27 mouse cellular contexts compared by ENCODE assay signal in genomic region chr1:37384304-37384703, GRCm38 (mm10). TPM values are rescaled to one million over a fixed set of nuclear protein-coding genes. Genes with fewer than 3 reads are reported as not detected.
DNase-seq lines count a peak whose midpoint lies in the region; ATAC-seq lines count a peak whose summit lies in the region.
"Had no signal": no experiment of that assay in that cellular context is flagged by ENCODE, and none has a peak within 500 bp of the region (broad histone marks: within the 10 kb centered on the region; RNA-seq: fewer than 3 reads in every experiment).

No protein-coding gene starts in this region.

- no peaks in the 10 kb centered on the region for H3K4me1 ChIP-seq in embryonic facial prominence, embryonic 14.5 days (ENCODE audit: control insufficient read depth, insufficient read depth, low read length)
- peaks cover 12% of the 10 kb centered on the region for H3K4me1 ChIP-seq in embryonic facial prominence, embryonic 10.5 days
- H3K4me1 ChIP-seq in heart, embryonic 13.5 days: peaks cover 58% of the 10 kb centered on the region
- no peaks in the 10 kb centered on the region for H3K4me1 ChIP-seq in stomach, embryonic 14.5 days (ENCODE audit: control insufficient read depth, insufficient read depth, low read length)
- H3K4me1 ChIP-seq: embryonic facial prominence, embryonic 13.5 days; limb, embryonic 13.5 days had no signal

- H3K9ac ChIP-seq in embryonic facial prominence, embryonic 14.5 days (ENCODE audit: low read depth, low read length): no peak overlapping the region
- no peak overlapping the region for H3K9ac ChIP-seq in heart, embryonic 13.5 days
- no peak overlapping the region for H3K9ac ChIP-seq in stomach, embryonic 14.5 days (replicated peaks; ENCODE audit: low read depth, low read length)
- H3K9ac ChIP-seq: embryonic facial prominence, embryonic 13.5 days; forebrain, embryonic 13.5 days; hindbrain, embryonic 14.5 days; limb, embryonic 13.5 days; lung, embryonic 15.5 days had no signal

- intact Hi-C loops in heart, postnatal 25 days (cut with DNase I): loop anchor here (10.0 kb wide), 1 partner anchor 600 kb away; no protein-coding TSS in a partner anchor

- H3K4me3 ChIP-seq in embryonic facial prominence, embryonic 14.5 days (ENCODE audit: low read depth, low read length): no peak overlapping the region
- H3K4me3 ChIP-seq in embryonic facial prominence, embryonic 10.5 days: no peak overlapping the region
- H3K4me3 ChIP-seq in heart, embryonic 13.5 days: no peak overlapping the region
- H3K4me3 ChIP-seq in stomach, embryonic 14.5 days (ENCODE audit: low read depth, low read length): no peak overlapping the region
- H3K4me3 ChIP-seq: embryonic facial prominence, embryonic 13.5 days; forebrain, embryonic 13.5 days; left cerebral cortex, adult 2 months; limb, embryonic 13.5 days; lung, embryonic 15.5 days had no signal

- H3K4me2 ChIP-seq in embryonic facial prominence, embryonic 14.5 days (ENCODE audit: low read depth, low read length): no peak overlapping the region
- H3K4me2 ChIP-seq in heart, embryonic 13.5 days: no peak overlapping the region
- H3K4me2 ChIP-seq in stomach, embryonic 14.5 days (replicated peaks; ENCODE audit: low read depth, low read length): no peak overlapping the region
- H3K4me2 ChIP-seq: embryonic facial prominence, embryonic 13.5 days; forebrain, embryonic 13.5 days; hindbrain, embryonic 14.5 days; limb, embryonic 13.5 days; liver, embryonic 11.5 days; lung, embryonic 15.5 days; midbrain, embryonic 11.5 days had no signal

- H3K27me3 ChIP-seq in embryonic facial prominence, embryonic 14.5 days (replicated peaks; ENCODE audit: control insufficient read depth, insufficient read depth, low read length): no peaks in the 10 kb centered on the region
- no peaks in the 10 kb centered on the region for H3K27me3 ChIP-seq in embryonic facial prominence, embryonic 10.5 days (replicated peaks; ENCODE audit: low read depth, poor library complexity, severe bottlenecking)
- no peaks in the 10 kb centered on the region for H3K27me3 ChIP-seq in heart, embryonic 13.5 days (replicated peaks)
- no peaks in the 10 kb centered on the region for H3K27me3 ChIP-seq in stomach, embryonic 14.5 days (ENCODE audit: control insufficient read depth, insufficient read depth, low read length)
- H3K27me3 ChIP-seq: CH12.LX; embryonic facial prominence, embryonic 13.5 days; forebrain, embryonic 13.5 days; limb, embryonic 13.5 days; lung, embryonic 15.5 days; Patski had no signal

- peaks cover 17% of the 10 kb centered on the region; the same call in 1 of the 2 replicates for H3K36me3 ChIP-seq in embryonic facial prominence, embryonic 14.5 days (ENCODE audit: control insufficient read depth, insufficient read depth, low read length)
- peaks cover 11% of the 10 kb centered on the region for H3K36me3 ChIP-seq in embryonic facial prominence, embryonic 10.5 days (replicated peaks)
- peaks cover 23% of the 10 kb centered on the region for H3K36me3 ChIP-seq in heart, embryonic 13.5 days
- peaks cover 2% of the 10 kb centered on the region; the same call in 1 of the 2 replicates for H3K36me3 ChIP-seq in stomach, embryonic 14.5 days (ENCODE audit: control insufficient read depth, insufficient read depth, low read length)
- H3K36me3 ChIP-seq: lung, embryonic 15.5 days had no signal

- H3K27ac ChIP-seq in embryonic facial prominence, embryonic 14.5 days (replicated peaks; ENCODE audit: low read depth, low read length): no peak overlapping the region
- no peak overlapping the region for H3K27ac ChIP-seq in embryonic facial prominence, embryonic 10.5 days (replicated peaks)
- peak overlapping the region; percentile 78 for H3K27ac ChIP-seq in heart, embryonic 13.5 days (replicated peaks)
- peak overlapping the region; percentile 44; the same call in 1 of the 2 replicates for H3K27ac ChIP-seq in stomach, embryonic 14.5 days (ENCODE audit: low read length)
- H3K27ac ChIP-seq: embryonic facial prominence, embryonic 13.5 days; forebrain, embryonic 13.5 days; hindbrain, embryonic 14.5 days; left cerebral cortex, adult 2 months; limb, embryonic 13.5 days; lung, embryonic 15.5 days had no signal

- ATAC-seq in embryonic facial prominence, embryonic 14.5 days (ENCODE audit: low read depth): no peak
- no peak; the same call in 1 of the 2 replicates for ATAC-seq in heart, embryonic 13.5 days (ENCODE audit: extremely low read depth, insufficient number of reproducible peaks, low FRiP score, low TSS enrichment)
- ATAC-seq in stomach, embryonic 14.5 days (ENCODE audit: insufficient number of reproducible peaks, insufficient read depth, low FRiP score, low read depth): no peak
- ATAC-seq in erythroblast, adult 5-6 weeks (replicated peaks; ENCODE audit: low FRiP score, poor library complexity, severe bottlenecking): no peak
- ATAC-seq: forebrain, embryonic 13.5 days; midbrain, embryonic 16.5 days; Patski had no signal

- DNase-seq in embryonic facial prominence, embryonic 14.5 days (ENCODE audit: low spot score): peak; percentile 12
- no peak for DNase-seq in embryonic facial prominence, embryonic 10.5 days (ENCODE audit: low spot score)
- no peak for DNase-seq in heart, postnatal 25 days (ENCODE audit: low spot score)
- DNase-seq in MN1 (ENCODE audit: low spot score): peak; percentile 79
- DNase-seq in layer of hippocampus, postnatal 10 days (ENCODE audit: low spot score in 2 of 2): no peak
- DNase-seq: adrenal gland, postnatal 14 days; cerebellum, adult 11 months; cerebellum, adult 9-11 months; embryo, embryonic 11 days; gastrocnemius, postnatal 25 days; kidney, adult 11 months; kidney, postnatal 14 days; right cerebral cortex, postnatal 25 days had no signal

- 76% methylated on average over 3 of the region's 3 CpGs for WGBS in embryonic facial prominence, embryonic 14.5 days
- 90% methylated on average over 3 of the region's 3 CpGs for WGBS in embryonic facial prominence, embryonic 10.5 days
- 46% methylated on average over 3 of the region's 3 CpGs for WGBS in heart, embryonic 13.5 days
- WGBS in stomach, embryonic 14.5 days: 74% methylated on average over 3 of the region's 3 CpGs

- no peaks in the 10 kb centered on the region for H3K9me3 ChIP-seq in embryonic facial prominence, embryonic 14.5 days (ENCODE audit: control insufficient read depth, low read length)
- H3K9me3 ChIP-seq in embryonic facial prominence, embryonic 10.5 days: no peaks in the 10 kb centered on the region
- no peaks in the 10 kb centered on the region for H3K9me3 ChIP-seq in heart, embryonic 13.5 days
- H3K9me3 ChIP-seq in stomach, embryonic 14.5 days (ENCODE audit: control insufficient read depth, low read depth, low read length): no peaks in the 10 kb centered on the region
- H3K9me3 ChIP-seq: embryonic facial prominence, embryonic 13.5 days; forebrain, embryonic 13.5 days; limb, embryonic 13.5 days; lung, embryonic 15.5 days had no signal

RNA-seq across cellular contexts. Expression of gene Coa5, which starts 45.6 kb away (rescaled TPM):
- polyA plus RNA-seq in embryonic facial prominence, embryonic 14.5 days (2014; fragmentation: Nextera tagmentation; extraction: Ambion mirVana): 49.0 and 54.3 TPM in 2 replicates
- 59.2 and 61.7 TPM in 2 replicates for polyA plus RNA-seq in embryonic facial prominence, embryonic 10.5 days (2016; fragmentation: Nextera tagmentation; extraction: Ambion mirVana)
- 56.8 and 60.0 TPM in 2 replicates for polyA plus RNA-seq in heart, embryonic 13.5 days (2015; fragmentation: Nextera tagmentation; extraction: Ambion mirVana)
- 100 to 1,000 TPM in 1 of 2 experiments, 10 to 100 TPM in 1; 99.1 to 103 TPM for total RNA-seq in heart, postnatal 25 days (2021)
- 45.7 and 48.3 TPM in 2 replicates for polyA plus RNA-seq in stomach, embryonic 14.5 days (2014; fragmentation: Nextera tagmentation; extraction: Ambion mirVana)
- total RNA-seq in erythroblast, adult 5-6 weeks (2015; ENCODE audit: low replicate concordance): 19.8 and 25.1 TPM in 2 replicates
- 12.4 and 14.8 TPM in 2 replicates for total RNA-seq in erythroblast, adult 5-6 weeks (2017; ENCODE audit: low replicate concordance)
- 10 to 100 TPM; 39.2 to 41.8 TPM for total RNA-seq in layer of hippocampus, postnatal 10 days (2021)

RNA-seq across cellular contexts. Expression of gene Unc50, which starts 45.6 kb away (rescaled TPM):
- 142 and 152 TPM in 2 replicates for polyA plus RNA-seq in embryonic facial prominence, embryonic 14.5 days (2014; fragmentation: Nextera tagmentation; extraction: Ambion mirVana)
- 105 and 109 TPM in 2 replicates for polyA plus RNA-seq in embryonic facial prominence, embryonic 10.5 days (2016; fragmentation: Nextera tagmentation; extraction: Ambion mirVana)
- 75.9 and 86.4 TPM in 2 replicates for polyA plus RNA-seq in heart, embryonic 13.5 days (2015; fragmentation: Nextera tagmentation; extraction: Ambion mirVana)
- total RNA-seq in heart, postnatal 25 days (2021): 10 to 100 TPM; 28.3 to 34.2 TPM
- polyA plus RNA-seq in stomach, embryonic 14.5 days (2014; fragmentation: Nextera tagmentation; extraction: Ambion mirVana): 139 and 151 TPM in 2 replicates
- 29.9 and 44.0 TPM in 2 replicates for total RNA-seq in erythroblast, adult 5-6 weeks (2015; ENCODE audit: low replicate concordance)
- 23.2 and 44.2 TPM in 2 replicates for total RNA-seq in erythroblast, adult 5-6 weeks (2017; ENCODE audit: low replicate concordance)
- total RNA-seq in layer of hippocampus, postnatal 10 days (2021): 10 to 100 TPM; 53.1 to 56.7 TPM

Comparison
In these comparisons a context has a peak if more than half of its experiments do, and no peak if none do; other contexts are left out.
1. DNase-seq: peak in embryonic facial prominence, embryonic 14.5 days (single experiment) and MN1 (single experiment); none in embryonic facial prominence, embryonic 10.5 days (single experiment), heart, postnatal 25 days (single experiment) and layer of hippocampus, postnatal 10 days (0 of 2).
2. H3K27ac ChIP-seq: peak in heart, embryonic 13.5 days (single experiment) and stomach, embryonic 14.5 days (single experiment); none in embryonic facial prominence, embryonic 14.5 days (single experiment) and embryonic facial prominence, embryonic 10.5 days (single experiment).